Mouse (Mus musculus): ENCODE measurements around the gene Kif26b. TPM values are rescaled to one million over a fixed set of nuclear protein-coding genes. Genes with fewer than 3 reads are reported as not detected.

Kif26b gene
- total RNA-seq, 2 experiments from 2014 or later = 22.6 to 26.2 TPM

GRCm38 (mm10) chr1:178585366-178586020 lies 56.6 kb downstream of the Kif26b start:
- no peak for DNase-seq (ENCODE audit: extremely low spot score in 1 of 2, low spot score in 1 of 2)

- DNase-seq (ENCODE audit: extremely low spot score in 1 of 2, low spot score in 1 of 2) = no peak
Measured at GRCm38 (mm10) chr1:178590229-178591171, 61.6 kb downstream of the Kif26b start.

- DNase-seq (ENCODE audit: extremely low spot score in 1 of 2, low spot score in 1 of 2) = no peak
Measured at GRCm38 (mm10) chr1:178597113-178597512, 68.2 kb downstream of the Kif26b start.

GRCm38 (mm10) chr1:178597757-178598156 lies 68.8 kb downstream of the Kif26b start:
- DNase-seq (ENCODE audit: extremely low spot score in 1 of 2, low spot score in 1 of 2) = no peak

- no peak for DNase-seq (ENCODE audit: extremely low spot score in 1 of 2, low spot score in 1 of 2)
Measured at GRCm38 (mm10) chr1:178600851-178601569, 72.1 kb downstream of the Kif26b start.

GRCm38 (mm10) chr1:178609151-178609775 lies 80.3 kb downstream of the Kif26b start:
- DNase-seq (ENCODE audit: extremely low spot score in 1 of 2, low spot score in 1 of 2) = no peak

GRCm38 (mm10) chr1:178611512-178611911 lies 82.6 kb downstream of the Kif26b start:
- no peak for DNase-seq (ENCODE audit: extremely low spot score in 1 of 2, low spot score in 1 of 2)

GRCm38 (mm10) chr1:178621301-178621700 lies 92.4 kb downstream of the Kif26b start:
- no peak for DNase-seq (ENCODE audit: extremely low spot score in 1 of 2, low spot score in 1 of 2)

- DNase-seq (ENCODE audit: extremely low spot score in 1 of 2, low spot score in 1 of 2) = no peak
Measured at GRCm38 (mm10) chr1:178623889-178624288, 95.0 kb downstream of the Kif26b start.

GRCm38 (mm10) chr1:178626961-178627381 lies 98.0 kb downstream of the Kif26b start:
- no peak for DNase-seq (ENCODE audit: extremely low spot score in 1 of 2, low spot score in 1 of 2)

GRCm38 (mm10) chr1:178630042-178630441 lies 101.1 kb downstream of the Kif26b start:
- DNase-seq (ENCODE audit: extremely low spot score in 1 of 2, low spot score in 1 of 2) = no peak

GRCm38 (mm10) chr1:178631863-178632262 lies 102.9 kb downstream of the Kif26b start:
- no peak for DNase-seq (ENCODE audit: extremely low spot score in 1 of 2, low spot score in 1 of 2)

- no peak for DNase-seq (ENCODE audit: extremely low spot score in 1 of 2, low spot score in 1 of 2)
Measured at GRCm38 (mm10) chr1:178634359-178635085, 105.6 kb downstream of the Kif26b start.

GRCm38 (mm10) chr1:178635470-178635869 lies 106.5 kb downstream of the Kif26b start:
- DNase-seq (ENCODE audit: extremely low spot score in 1 of 2, low spot score in 1 of 2) = no peak

GRCm38 (mm10) chr1:178637293-178637692 lies 108.4 kb downstream of the Kif26b start:
- DNase-seq (ENCODE audit: extremely low spot score in 1 of 2, low spot score in 1 of 2) = no peak

GRCm38 (mm10) chr1:178639951-178640350 lies 111.0 kb downstream of the Kif26b start:
- DNase-seq (ENCODE audit: extremely low spot score in 1 of 2, low spot score in 1 of 2) = no peak

- DNase-seq (ENCODE audit: extremely low spot score in 1 of 2, low spot score in 1 of 2) = peak; percentile 21 to 38
Measured at GRCm38 (mm10) chr1:178640719-178641455, 112.0 kb downstream of the Kif26b start.

- no peak for DNase-seq (ENCODE audit: extremely low spot score in 1 of 2, low spot score in 1 of 2)
Measured at GRCm38 (mm10) chr1:178641788-178642187, 112.9 kb downstream of the Kif26b start.

- DNase-seq (ENCODE audit: extremely low spot score in 1 of 2, low spot score in 1 of 2) = no peak
Measured at GRCm38 (mm10) chr1:178644954-178645353, 116.0 kb downstream of the Kif26b start.
